Mouse (Mus musculus) limb, embryonic 10.5 days (tissue): Measurements from ENCODE around the gene Timm10. TPM values are rescaled to one million over a fixed set of nuclear protein-coding genes. Genes with fewer than 3 reads are reported as not detected.
"Not testable (repeated sequence)": the region's sequence is repeated elsewhere in the genome, so short reads cannot be mapped to it uniquely, and the experiment has no call there.

Source experiments
- DNase-seq: peaks from one replicate; pipeline ENCODE4 v3.0.0-alpha.2; 2017; ENCODE audit warnings: low spot score
- H3K27ac ChIP-seq: fragments of 300-500 bp; sonication (generic); 2 replicates; pipeline ENCODE4 v1.5.1; 2016; ENCODE audit warnings: mild to moderate bottlenecking
- H3K27me3 ChIP-seq: fragments of 300-500 bp; sonication (generic); 2 replicates; pipeline ENCODE4 v1.6.1; 2016; ENCODE audit warnings: low read depth, mild to moderate bottlenecking; ENCODE audit not compliant: poor library complexity, severe bottlenecking
- H3K36me3 ChIP-seq: fragments of 300-500 bp; sonication (generic); 2 replicates; pipeline ENCODE4 v1.6.1; 2016; ENCODE audit warnings: mild to moderate bottlenecking, moderate library complexity
- H3K4me1 ChIP-seq: fragments of 300-500 bp; sonication (generic); 2 replicates; pipeline ENCODE4 v1.6.1; 2016
- H3K4me3 ChIP-seq: fragments of 300-500 bp; sonication (generic); 2 replicates; pipeline ENCODE4 v1.5.1; 2016; ENCODE audit warnings: mild to moderate bottlenecking, moderate library complexity
- H3K9me3 ChIP-seq: fragments of 300-500 bp; sonication (generic); replicated peaks from 2 replicates; pipeline ENCODE4 v1.6.1; 2016; ENCODE audit warnings: mild to moderate bottlenecking
- WGBS: fragments of 180-500 bp; shearing (Covaris S2); methylation state at CpG from one replicate; pipeline ENCODE4 v1.1.7; 2016; 5-methylcytosine and 5-hydroxymethylcytosine counted together
- polyA plus RNA-seq: library from polyadenylated mRNA; unstranded; fragments of >200 nt; fragmentation: Nextera tagmentation; extraction: Ambion mirVana; gene quantifications from 2 replicates; pipeline ENCODE4 v1.2.1, GENCODE M21; 2016

Timm10 gene
- polyA plus RNA-seq, 1 experiment from 2014 or later = 64.5 TPM

- peaks cover 14% of the 10 kb centered on the region for H3K4me1 ChIP-seq
- peak overlapping the region; percentile 69 for H3K4me3 ChIP-seq
- H3K27ac ChIP-seq = peak overlapping the region; percentile 77
- no peaks in the 10 kb centered on the region for H3K36me3 ChIP-seq
- no peaks in the 10 kb centered on the region; the same call in 1 of the 2 replicates for H3K9me3 ChIP-seq
- 2% methylated on average over 16 of the region's 16 CpGs for WGBS
- DNase-seq = peak; percentile 55
- no peaks in the 10 kb centered on the region for H3K27me3 ChIP-seq
Measured at GRCm38 (mm10) chr2:84799041-84799561, 27.7 kb upstream of the Timm10 start.

GRCm38 (mm10) chr2:84800304-84800703 lies 26.5 kb upstream of the Timm10 start:
- Histone ChIP-seq H3K4me1 (peaks cover 14% of the 10 kb centered on the region), H3K27ac (no peak overlapping the region), H3K36me3 (no peaks in the 10 kb centered on the region), H3K27me3 (no peaks in the 10 kb centered on the region), H3K9me3 (no peaks in the 10 kb centered on the region), H3K4me3 (no peak overlapping the region)
- 88% methylated on average over 4 of the region's 4 CpGs for WGBS
- DNase-seq = no peak

- not testable (repeated sequence) for H3K9me3 ChIP-seq, H3K27me3 ChIP-seq, DNase-seq, H3K36me3 ChIP-seq, H3K4me3 ChIP-seq, H3K27ac ChIP-seq
- 84% methylated on average over 5 of the region's 5 CpGs for WGBS
- peaks cover 14% of the 10 kb centered on the region for H3K4me1 ChIP-seq
Measured at GRCm38 (mm10) chr2:84801223-84801622, 25.6 kb upstream of the Timm10 start.

- WGBS = 88% methylated on average over 7 of the region's 7 CpGs
- no peaks in the 10 kb centered on the region for H3K27me3 ChIP-seq
- peaks cover 5% of the 10 kb centered on the region for H3K4me1 ChIP-seq
- H3K36me3 ChIP-seq = no peaks in the 10 kb centered on the region
- DNase-seq = no peak
- H3K27ac ChIP-seq = no peak overlapping the region
- H3K9me3 ChIP-seq = no peaks in the 10 kb centered on the region
- H3K4me3 ChIP-seq = no peak overlapping the region
Measured at GRCm38 (mm10) chr2:84803963-84804362, 22.8 kb upstream of the Timm10 start.

GRCm38 (mm10) chr2:84806546-84806945 lies 20.3 kb upstream of the Timm10 start:
- Histone ChIP-seq H3K4me3 (no peak overlapping the region), H3K9me3 (no peaks in the 10 kb centered on the region), H3K36me3 (no peaks in the 10 kb centered on the region), H3K4me1 (peaks cover 9% of the 10 kb centered on the region), H3K27me3 (no peaks in the 10 kb centered on the region), H3K27ac (no peak overlapping the region)
- WGBS = 56% methylated on average over 5 of the region's 5 CpGs
- no peak for DNase-seq

- H3K4me1 ChIP-seq = peaks cover 9% of the 10 kb centered on the region
- H3K36me3 ChIP-seq = no peaks in the 10 kb centered on the region
- no peaks in the 10 kb centered on the region for H3K9me3 ChIP-seq
- DNase-seq = no peak
- H3K27me3 ChIP-seq = no peaks in the 10 kb centered on the region
- no peak overlapping the region for H3K4me3 ChIP-seq
- no peak overlapping the region for H3K27ac ChIP-seq
Measured at GRCm38 (mm10) chr2:84809330-84809729, 17.5 kb upstream of the Timm10 start.

- Histone ChIP-seq H3K27ac (peak overlapping the region; percentile 75; the same call in 1 of the 2 replicates), H3K4me3 (no peak overlapping the region)
- WGBS = 81% methylated on average over 6 of the region's 6 CpGs
Measured at GRCm38 (mm10) chr2:84810526-84810885, 16.3 kb upstream of the Timm10 start.

GRCm38 (mm10) chr2:84810886-84811577 lies 15.8 kb upstream of the Timm10 start:
- Histone ChIP-seq H3K4me3 (peak overlapping the region; percentile 37), H3K27ac (peak overlapping the region; percentile 75), H3K27me3 (no peaks in the 10 kb centered on the region), H3K9me3 (no peaks in the 10 kb centered on the region), H3K36me3 (no peaks in the 10 kb centered on the region), H3K4me1 (peaks cover 9% of the 10 kb centered on the region)
- DNase-seq = peak; percentile 86
- 40% methylated on average over 26 of the region's 26 CpGs for WGBS

More at GRCm38 (mm10) chr2:84810526-84810885, 16.3 kb upstream of the Timm10 start:
- Histone ChIP-seq H3K9me3 (no peaks in the 10 kb centered on the region), H3K27me3 (no peaks in the 10 kb centered on the region), H3K4me1 (peaks cover 9% of the 10 kb centered on the region), H3K36me3 (no peaks in the 10 kb centered on the region)
- no peak for DNase-seq

GRCm38 (mm10) chr2:84811880-84812279 lies 14.9 kb upstream of the Timm10 start:
- no peak for DNase-seq
- H3K4me3 ChIP-seq = no peak overlapping the region
- WGBS = 89% methylated on average over 7 of the region's 7 CpGs
- H3K36me3 ChIP-seq = no peaks in the 10 kb centered on the region
- H3K27ac ChIP-seq = 0 out of 2 replicates have a peak overlapping the region, but pooled peaks have one; percentile 30
- peaks cover 9% of the 10 kb centered on the region for H3K4me1 ChIP-seq
- H3K9me3 ChIP-seq = no peaks in the 10 kb centered on the region
- no peaks in the 10 kb centered on the region for H3K27me3 ChIP-seq

- no peak for DNase-seq
- Histone ChIP-seq H3K9me3 (no peaks in the 10 kb centered on the region), H3K4me1 (peaks cover 9% of the 10 kb centered on the region), H3K4me3 (no peak overlapping the region), H3K27ac (no peak overlapping the region), H3K27me3 (no peaks in the 10 kb centered on the region), H3K36me3 (no peaks in the 10 kb centered on the region)
- 81% methylated on average over 6 of the region's 6 CpGs for WGBS
Measured at GRCm38 (mm10) chr2:84812676-84813075, 14.1 kb upstream of the Timm10 start.

- Histone ChIP-seq H3K9me3 (no peaks in the 10 kb centered on the region), H3K27ac (no peak overlapping the region), H3K4me1 (peaks cover 15% of the 10 kb centered on the region), H3K4me3 (no peak overlapping the region), H3K27me3 (no peaks in the 10 kb centered on the region; the same call in 1 of the 2 replicates), H3K36me3 (no peaks in the 10 kb centered on the region)
- no peak for DNase-seq
- WGBS = 74% methylated on average over 3 of the region's 3 CpGs
Measured at GRCm38 (mm10) chr2:84819861-84820260, 6.9 kb upstream of the Timm10 start.

GRCm38 (mm10) chr2:84822552-84822951 lies 4.2 kb upstream of the Timm10 start, which contains the start of gene Smtnl1:
TSS of gene Smtnl1 (minus strand) at chr2:84822652.
- Histone ChIP-seq H3K36me3 (no peaks in the 10 kb centered on the region), H3K4me3 (no peak within 1 kb of the TSS), H3K27ac (peak within 1 kb of the TSS; percentile 72), H3K4me1 (peaks cover 23% of the 10 kb centered on the region), H3K27me3 (no peaks in the 10 kb centered on the region; the same call in 1 of the 2 replicates), H3K9me3 (no peaks in the 10 kb centered on the region)
- 69% methylated on average over 13 of the region's 13 CpGs for WGBS
- no peak for DNase-seq

GRCm38 (mm10) chr2:84823237-84823636 lies 3.6 kb upstream of the Timm10 start:
- no peak overlapping the region for H3K4me3 ChIP-seq
- H3K27me3 ChIP-seq = no peaks in the 10 kb centered on the region; the same call in 1 of the 2 replicates
- H3K36me3 ChIP-seq = no peaks in the 10 kb centered on the region
- H3K4me1 ChIP-seq = peaks cover 30% of the 10 kb centered on the region
- H3K9me3 ChIP-seq = no peaks in the 10 kb centered on the region
- no peak for DNase-seq
- peak overlapping the region; percentile 72 for H3K27ac ChIP-seq
- 46% methylated on average over 2 of the region's 2 CpGs for WGBS
